Mouse (Mus musculus) T-helper 17 cell (primary cell): ENCODE measurements at regions not wholly inside any gene's neighbourhood (a gene's known extent, or its start where the extent isn't known, plus 50 kb on each side); places are given as distances from the start of the nearest gene placed in this dataset.

ENCODE experiments used
- in situ Hi-C, 2 experiments: fragments of 300-600 bp; cut with MboI, MseI; formaldehyde crosslinking; loops; 1 replicate in 1 of 2; 2 replicates in 1 of 2; pipeline ENCODE4 v1.15.1; 2025; ENCODE audit warnings: high pct_unique_total_duplicates in 2 of 2

DNA sequence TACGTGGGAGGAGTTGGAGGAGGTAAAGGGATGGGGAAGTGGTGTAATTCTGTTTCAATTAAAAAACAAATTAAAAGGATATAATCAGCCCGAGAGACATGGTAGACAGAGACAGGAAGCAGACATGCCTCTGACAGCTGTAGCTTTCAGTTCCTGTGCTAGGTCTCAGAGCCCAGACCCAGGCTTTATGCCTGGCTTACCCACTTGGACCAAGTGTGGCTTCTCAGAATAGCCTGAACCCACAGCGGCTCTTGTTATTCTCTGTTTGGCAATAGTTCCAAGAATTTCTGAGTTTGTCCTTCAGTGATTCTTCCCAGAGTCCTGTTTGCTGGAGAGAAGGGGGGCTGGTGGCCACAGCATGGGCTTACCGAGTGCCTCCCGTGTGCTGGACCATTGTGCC lies 182.4 kb downstream of the Pten start:
- in situ Hi-C loops = no loop called here

DNA sequence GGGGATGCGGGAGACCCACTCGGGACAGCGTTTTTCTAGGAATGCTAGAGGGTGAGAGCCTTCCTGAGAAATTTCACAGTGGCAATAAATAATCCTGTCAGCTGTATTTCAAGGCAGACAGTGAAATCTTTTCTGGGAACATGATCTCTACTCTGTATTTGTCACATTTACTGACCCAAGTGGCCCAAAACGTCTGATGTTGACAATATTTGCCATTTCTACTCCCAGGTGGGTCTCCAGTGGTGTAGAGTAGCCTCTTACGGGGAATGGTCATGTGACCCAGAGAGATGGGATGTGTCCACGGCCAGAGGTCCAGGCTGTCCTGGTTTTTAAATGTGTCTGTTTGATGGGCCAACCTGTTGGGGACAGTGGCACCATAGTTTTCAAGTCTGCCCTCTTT lies 183.5 kb downstream of the Pten start:
- in situ Hi-C loops = no loop called here

DNA sequence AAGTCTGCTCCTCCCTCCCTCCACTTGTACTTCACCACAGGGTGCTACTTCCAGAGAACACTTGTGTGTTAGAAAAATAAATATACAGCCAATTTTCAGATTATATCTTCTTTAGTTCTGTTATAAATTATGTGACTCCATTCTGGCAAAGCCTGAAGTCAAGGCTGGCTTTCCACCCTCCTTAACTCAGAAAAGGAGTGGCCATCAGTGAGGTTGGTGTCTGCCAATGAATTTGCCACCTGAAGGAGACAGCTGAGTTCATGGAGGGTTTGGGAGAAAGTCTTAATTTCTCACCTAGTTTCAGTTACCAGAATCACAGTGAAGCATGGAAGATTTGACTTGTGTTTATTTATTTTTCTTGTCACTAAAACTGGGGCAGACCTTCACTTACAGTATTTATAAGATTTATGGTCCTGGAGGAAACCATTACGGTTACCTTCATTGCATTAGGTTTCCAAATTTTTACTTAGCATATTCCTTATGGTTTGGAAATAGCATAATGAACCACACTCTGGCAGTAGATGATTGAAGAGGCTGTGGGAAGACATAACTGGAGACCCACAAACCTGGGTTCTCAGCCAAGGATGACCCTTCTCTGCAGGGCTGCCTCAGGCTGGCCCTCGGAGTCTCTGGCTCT lies 186.4 kb downstream of the Pten start:
- in situ Hi-C loops = no loop called here

DNA sequence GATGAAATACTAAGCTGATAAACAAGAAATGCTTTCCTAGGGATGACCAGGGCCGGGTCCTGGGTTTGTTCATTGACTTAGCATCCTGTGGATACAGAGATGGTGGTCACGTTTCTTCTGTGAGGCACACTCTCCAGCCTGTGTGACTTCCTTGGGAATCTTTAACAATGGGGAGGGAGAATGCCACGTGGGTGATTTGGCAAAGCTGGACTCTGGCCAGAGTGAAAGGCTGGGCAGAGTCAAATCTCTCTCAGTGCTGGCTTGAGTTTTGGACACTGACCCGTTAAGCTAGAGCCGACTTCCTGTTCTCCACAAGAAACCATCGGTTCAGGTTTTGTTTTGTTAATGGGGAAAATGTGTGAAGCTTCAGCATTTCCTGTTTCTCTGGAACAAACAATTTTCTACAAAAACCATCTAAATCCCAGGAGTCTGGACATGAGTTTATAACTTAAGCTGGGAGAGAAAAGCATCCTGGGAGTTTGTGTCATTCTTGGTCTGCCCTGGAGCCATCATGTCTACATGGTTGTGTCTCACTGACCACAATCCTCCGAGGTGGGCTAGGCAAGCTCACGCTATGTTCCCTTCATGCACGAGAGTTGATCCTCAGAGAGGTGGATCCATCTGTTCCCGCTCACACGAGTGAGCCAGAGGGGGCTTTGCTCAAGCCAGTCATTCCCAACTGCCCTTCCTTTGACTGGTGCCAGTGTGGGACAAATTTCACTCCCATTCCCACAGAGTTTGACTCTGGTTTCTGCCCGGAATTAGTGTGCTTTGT lies 190.0 kb downstream of the Pten start:
- in situ Hi-C loops = no loop called here

DNA sequence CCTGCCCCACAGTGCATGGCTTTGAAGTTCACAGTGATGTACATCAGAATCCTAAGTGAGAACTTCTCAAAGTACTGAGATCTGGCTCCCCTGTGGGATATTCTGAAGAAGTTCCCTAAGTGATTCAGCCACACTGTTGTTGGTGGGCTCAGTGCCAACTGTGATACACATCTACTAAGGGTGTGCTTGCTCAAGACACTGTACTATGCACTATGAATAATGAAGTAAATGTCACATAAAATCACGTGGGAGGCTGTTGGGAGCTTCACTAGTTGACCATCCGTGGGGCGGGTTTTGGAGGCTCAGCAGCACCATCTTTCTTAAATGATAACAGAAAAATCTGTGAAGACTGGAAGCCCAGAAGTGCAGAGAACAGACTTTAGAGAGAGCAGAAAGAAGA lies 193.0 kb downstream of the Pten start:
- in situ Hi-C loops = loop anchor here in 1 of 2 experiments (5.0 to 25.0 kb wide), 3 partner anchors 193 to 663 kb away; partner anchors contain the start of genes Minpp1 and Pten

DNA sequence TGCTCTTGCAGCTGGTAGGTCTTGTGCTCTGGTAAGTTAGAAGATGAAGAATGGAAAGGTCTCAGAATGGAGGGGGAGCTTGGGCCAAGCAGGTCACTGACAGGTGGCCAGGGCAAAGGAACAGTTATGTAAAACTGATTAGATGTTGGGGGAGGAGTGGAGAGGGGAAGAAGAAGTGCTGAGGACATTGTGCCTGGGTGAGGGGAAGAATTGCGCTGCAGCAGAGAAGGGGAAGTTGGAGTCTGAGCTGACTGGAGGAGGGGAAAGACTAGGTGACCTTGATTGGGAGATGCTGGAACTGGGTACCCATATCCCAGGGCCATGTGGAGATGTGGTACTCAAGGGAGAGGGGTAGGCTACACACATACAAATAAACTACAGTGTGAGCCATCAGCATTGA lies 193.5 kb downstream of the Pten start:
- in situ Hi-C loops = loop anchor here in 1 of 2 experiments (5.0 to 25.0 kb wide), 3 partner anchors 193 to 663 kb away; partner anchors contain the start of genes Minpp1 and Pten

DNA sequence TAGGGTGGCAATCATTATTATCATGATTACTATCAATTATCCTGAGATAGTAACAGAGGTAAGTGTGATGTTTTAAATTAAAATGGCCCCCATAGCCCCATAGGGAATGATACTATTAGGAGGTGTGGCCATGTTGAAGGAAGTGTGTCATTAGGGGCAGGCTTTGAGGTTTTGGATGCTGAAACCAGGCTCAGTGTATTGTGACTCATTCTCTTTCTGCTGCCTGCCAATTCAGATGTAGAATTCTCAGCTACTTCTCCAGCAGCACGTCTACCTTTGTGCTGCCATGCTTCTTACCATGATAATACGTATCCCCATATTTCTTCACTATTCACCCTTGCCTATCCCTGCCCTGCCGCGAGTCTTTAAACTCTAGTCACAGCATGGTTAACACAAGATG lies 195.1 kb downstream of the Pten start:
- in situ Hi-C loops = loop anchor here in 1 of 2 experiments (5.0 to 25.0 kb wide), 3 partner anchors 195 to 665 kb away; partner anchors contain the start of genes Minpp1 and Pten

DNA sequence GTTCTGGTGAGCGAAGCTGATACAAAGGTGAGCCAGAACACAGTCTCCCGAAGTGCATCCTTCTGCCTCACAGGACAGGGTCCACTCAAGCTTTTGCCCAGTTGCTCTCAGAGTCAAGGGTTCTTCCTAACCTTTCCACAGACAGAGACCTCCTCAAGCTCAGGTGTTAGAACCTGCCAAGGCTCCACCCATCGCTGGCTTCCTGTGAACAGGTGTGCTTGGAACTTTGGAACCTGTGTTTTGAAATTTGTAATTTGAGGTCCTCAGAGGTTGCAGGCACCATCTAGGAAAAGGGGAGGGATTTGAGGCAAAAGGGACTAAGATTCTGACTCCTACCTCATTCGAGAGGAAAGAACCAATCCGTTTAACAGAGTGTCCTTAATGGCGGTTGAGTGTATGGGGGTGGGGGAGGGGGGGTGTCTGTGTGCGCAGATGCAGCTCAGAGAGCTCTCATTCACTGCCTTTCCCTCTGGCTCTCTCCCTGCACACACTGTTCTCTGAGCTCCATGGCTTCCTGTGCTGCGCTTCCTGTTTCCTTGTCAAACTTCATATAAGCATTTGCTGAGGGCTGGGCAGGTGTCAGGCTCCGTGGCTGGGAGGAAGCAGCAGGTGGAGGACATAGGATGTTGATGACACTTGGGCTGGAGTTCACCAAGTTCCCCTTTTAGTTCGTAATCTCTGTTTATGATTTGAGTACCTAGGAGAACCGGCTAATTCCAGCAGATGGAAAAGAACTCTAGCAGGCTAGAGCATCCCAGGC lies 195.8 kb downstream of the Pten start:
- in situ Hi-C loops = loop anchor here in 1 of 2 experiments (5.0 to 25.0 kb wide), 3 partner anchors 196 to 666 kb away; partner anchors contain the start of genes Minpp1 and Pten

DNA sequence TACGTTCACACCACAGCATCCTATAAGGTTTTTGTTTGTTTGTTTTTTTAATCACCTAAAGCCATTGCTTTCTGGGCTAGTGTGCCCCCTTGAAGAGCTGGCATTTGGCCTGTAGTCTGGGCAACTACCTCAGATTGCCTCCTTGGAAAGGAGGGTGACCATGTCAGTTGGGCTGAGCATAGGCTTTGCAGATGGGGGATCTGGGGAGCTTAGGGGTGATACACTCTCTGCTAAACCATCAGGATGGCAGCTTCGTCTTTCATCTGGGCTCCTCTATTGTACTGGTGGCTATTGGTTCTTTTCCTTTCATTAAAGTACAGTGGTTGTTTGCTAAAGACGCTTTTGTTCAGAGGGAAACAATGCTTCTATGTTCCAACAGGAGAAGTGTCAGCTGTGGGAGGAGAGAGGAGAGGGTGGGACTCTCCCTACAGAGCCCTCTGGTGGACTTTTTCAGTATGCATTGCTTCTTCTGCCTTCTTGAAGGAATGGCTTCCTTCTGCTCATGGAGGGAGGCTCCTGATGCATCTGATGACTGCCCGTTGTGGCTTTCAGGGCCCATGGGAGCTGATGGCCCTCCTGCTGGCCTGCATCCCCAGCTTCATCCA lies 196.8 kb downstream of the Pten start:
- in situ Hi-C loops = loop anchor here in 1 of 2 experiments (5.0 to 25.0 kb wide), 3 partner anchors 197 to 667 kb away; partner anchors contain the start of genes Minpp1 and Pten

DNA sequence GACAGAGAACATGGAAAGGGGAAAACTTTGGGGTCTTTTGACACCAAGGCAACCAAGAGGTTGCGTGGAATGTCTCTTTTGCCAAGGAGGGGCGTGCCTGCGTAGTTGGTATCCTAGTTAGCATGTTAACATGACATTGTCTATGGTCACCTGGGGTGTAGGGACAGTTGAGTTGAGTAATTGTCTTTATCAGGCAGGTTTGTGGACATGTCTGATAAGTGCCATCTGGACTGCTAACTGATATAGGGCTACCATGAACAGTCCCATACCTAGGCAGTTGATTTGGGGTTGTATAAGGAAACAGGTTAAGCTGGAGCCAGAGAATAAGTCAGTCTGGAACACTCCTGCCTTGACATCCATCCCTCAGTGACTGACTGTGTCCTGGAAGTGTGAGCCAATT lies 197.6 kb downstream of the Pten start:
- in situ Hi-C loops = loop anchor here (5.0 to 25.0 kb wide), 4 partner anchors 198 to 668 kb away; partner anchors contain the start of genes Pten (in 2 of the 2) and Minpp1 (in 1 of the 2)

DNA sequence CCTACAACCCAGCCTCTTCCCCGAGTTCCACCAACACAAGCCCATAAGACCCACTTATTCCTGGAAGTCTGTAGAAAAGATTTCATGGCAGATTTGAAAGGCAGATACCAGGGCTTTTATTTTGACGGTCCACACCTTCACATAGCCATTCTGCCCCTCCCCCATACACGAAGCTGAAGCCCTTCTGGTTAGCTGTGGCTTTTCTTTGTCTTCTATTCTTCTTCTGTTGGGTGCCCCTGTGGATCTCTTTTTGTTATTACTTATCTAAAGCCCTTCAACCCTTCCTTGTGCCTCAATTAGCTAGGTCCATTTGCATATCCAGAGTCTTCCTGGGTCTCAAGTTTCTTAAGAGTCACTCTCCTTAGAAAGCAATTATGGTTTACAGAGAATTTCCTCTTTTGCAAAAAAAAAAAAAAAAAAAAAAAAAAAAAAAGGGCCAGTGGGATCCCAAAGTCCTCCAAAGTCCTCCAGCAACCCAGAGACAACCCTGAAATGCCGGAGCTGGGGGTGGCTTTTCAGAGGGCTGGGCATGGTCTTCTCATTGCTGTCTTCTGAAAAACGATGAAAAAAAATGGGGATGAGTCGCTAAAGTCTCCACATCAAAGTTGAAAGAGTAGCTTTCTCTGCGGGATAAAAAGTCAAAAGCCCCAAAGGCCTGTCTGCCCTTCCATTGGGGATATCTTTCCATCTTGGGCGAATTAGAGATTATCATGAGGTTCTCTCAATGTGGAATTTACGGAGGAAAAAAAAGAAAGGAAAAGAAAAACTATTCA lies 199.0 kb downstream of the Pten start:
- in situ Hi-C loops = loop anchor here (5.0 to 25.0 kb wide), 4 partner anchors 199 to 669 kb away; partner anchors contain the start of genes Minpp1 (in 1 of the 2) and Pten (in 1 of the 2)

DNA sequence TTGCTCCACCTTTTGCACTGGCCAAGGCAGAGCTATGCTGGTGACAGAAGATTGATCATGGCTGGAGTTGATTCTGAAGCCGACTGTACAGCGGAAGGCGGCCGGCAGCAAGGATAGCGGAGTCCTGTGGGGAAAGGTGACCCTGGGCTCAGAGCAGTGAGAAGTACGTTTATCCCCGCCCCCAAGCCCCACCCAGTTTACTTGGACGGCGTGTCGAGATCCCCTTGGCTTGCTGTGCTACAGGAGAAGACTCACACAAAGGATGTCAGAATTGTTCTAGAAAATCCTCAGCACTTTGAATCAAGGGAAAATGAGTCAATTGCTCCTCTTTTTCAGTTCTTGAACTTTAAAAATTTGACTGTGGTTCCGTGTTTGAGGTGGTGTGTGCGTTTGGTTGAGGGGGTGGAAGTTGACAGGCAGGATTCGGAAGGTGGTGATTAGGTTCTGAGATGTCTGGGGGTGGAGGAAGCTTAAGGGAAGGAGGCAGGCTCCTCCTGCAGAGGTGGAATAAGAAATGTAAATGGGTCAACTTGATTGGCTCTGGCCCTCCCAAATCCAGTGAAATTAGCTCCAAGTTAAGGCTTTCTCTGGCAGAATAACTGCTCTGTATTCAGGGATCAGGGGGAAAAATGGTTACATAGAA lies 199.7 kb downstream of the Pten start:
- in situ Hi-C loops = loop anchor here (5.0 to 25.0 kb wide), 4 partner anchors 200 to 670 kb away; partner anchors contain the start of genes Minpp1 (in 1 of the 2) and Pten (in 1 of the 2)

DNA sequence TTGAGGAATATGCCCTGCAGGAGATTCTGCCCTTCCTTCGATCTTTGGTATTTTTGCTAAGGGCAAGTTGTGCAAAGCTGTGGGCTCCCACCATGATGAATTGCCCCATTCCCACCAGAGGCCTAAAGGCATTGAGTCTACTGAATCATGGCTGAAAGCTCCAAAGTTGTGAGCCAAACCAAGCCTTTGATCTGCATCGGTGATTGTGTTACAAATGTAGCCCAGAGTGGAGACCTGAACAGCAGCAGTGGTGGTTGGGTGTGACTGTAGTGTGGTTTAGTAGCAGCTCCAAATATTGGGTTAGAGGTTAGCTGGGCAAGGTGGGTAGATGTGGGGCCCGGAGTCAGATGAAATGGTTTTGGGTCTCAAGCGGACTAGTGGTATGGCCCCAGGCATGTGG lies 201.0 kb downstream of the Pten start:
- in situ Hi-C loops = loop anchor here (5.0 to 25.0 kb wide), 4 partner anchors 201 to 671 kb away; partner anchors contain the start of genes Minpp1 (in 1 of the 2) and Pten (in 1 of the 2)

DNA sequence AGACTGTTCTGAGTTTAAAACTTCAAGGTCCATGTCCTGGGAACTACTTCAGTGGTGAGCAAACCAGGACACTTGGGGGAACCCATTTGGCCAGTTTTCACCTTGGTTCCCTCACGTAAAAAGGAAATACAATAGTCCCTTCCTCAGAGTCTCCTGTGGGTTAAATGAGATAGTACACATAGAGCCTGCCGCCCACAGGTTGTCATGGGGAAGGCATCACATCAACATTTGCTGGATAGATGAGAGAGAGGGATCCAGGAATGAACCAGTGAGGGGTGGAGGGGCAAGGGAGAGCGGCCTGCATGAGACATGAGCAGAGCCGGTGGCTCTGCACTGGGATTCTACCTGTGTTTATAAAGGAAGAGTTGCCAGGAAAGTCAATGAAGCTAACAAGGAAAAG lies 201.5 kb downstream of the Pten start:
- in situ Hi-C loops = loop anchor here (5.0 to 25.0 kb wide), 4 partner anchors 201 to 671 kb away; partner anchors contain the start of genes Minpp1 (in 1 of the 2) and Pten (in 1 of the 2)

DNA sequence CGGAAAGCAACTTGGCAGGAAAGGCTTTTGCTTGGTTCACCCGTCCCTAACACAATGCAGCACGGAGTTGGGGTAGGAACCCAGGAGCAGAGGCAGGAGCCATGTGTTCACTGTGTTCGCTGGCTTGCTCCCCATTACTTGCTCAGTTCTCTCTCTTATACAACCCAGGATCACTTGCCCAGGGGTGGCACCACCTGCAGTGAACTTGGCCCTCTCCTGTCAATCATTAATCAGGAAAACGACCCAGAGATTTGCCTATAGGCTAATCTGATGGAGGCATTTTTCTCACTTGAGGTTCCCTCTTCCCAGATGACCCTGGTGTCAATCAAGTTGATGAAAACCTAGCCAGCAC lies 202.5 kb downstream of the Pten start:
- in situ Hi-C loops = loop anchor here (5.0 to 25.0 kb wide), 4 partner anchors 203 to 673 kb away; partner anchors contain the start of genes Minpp1 (in 1 of the 2) and Pten (in 1 of the 2)

DNA sequence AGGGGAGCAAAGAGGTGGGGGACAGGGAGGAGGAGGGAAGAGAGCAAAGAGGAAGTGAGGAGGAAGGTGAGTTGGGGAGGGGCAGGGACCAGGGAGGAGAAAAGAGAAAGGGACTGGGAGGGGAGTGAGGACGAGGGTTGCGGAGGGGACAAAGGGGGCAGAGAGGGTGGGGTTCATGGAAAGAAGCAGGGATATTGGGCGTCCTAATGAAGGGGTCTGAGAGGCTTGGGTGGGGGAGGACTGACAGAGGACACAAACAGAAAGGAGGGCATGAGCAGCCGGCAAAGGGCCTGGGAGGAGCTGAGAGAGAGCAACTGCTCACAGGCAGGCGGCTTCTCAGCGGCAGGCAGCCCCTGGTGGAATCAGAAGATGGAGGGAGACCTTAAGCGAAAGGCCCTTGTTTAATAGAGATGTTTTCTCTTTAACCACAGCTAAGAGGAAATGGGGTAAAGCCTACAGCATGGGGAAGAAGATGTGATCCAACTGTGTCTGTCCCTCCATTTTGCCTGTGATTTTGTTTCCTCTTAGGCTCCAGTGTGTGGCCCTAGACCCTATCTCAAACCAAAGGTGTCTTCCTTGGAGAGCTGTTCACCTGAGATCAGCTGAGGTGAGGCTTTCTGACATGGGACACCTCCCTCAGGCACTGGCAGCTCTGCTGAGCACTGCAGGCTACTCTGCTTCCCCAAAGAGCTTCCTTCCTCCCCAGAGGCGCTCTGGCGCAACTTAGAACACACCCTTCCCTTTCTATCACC lies 203.1 kb downstream of the Pten start:
- in situ Hi-C loops = loop anchor here in 1 of 2 experiments (25.0 kb wide), 1 partner anchor 673 kb away; no protein-coding TSS in a partner anchor

DNA sequence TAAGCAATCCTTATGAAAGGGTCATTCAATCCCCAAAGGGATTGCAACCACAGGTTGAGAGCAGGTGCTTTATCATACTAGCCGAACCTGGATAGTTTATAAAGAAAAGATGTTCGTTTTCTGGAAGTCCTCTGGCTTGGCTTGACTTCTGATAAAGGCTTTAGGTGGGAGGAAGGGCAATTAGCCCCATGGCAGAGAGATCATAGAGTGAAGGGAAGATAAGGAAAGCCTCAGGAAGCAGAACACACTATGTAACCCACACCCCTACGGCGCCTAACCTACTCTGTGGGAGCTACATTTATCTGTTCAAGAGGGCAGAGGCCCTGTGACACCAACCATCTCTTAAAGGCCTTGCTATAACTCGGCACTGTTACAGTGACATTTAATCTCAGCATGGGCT lies 204.2 kb downstream of the Pten start:
- in situ Hi-C loops = loop anchor here in 1 of 2 experiments (25.0 kb wide), 1 partner anchor 674 kb away; no protein-coding TSS in a partner anchor

DNA sequence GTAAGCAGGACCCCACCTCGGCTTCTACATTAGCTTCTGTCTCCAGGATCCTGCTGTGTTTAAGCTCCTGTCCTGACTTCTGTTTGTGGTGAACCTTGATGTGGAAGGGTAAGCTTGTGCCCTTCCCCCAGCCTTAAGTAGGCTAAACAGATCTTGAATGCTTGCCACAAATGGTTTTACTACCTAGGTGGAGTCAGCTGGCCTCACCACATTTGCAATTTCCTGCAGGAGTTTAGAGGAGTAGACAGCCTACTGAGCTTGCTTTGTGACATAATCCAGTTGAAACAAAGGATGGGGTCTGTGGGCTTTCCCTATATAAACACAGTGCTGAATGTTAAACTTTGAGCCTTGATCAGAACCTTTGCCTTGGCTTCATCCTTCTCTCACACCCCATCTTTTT lies 206.7 kb downstream of the Pten start:
- in situ Hi-C loops = loop anchor here in 1 of 2 experiments (25.0 kb wide), 1 partner anchor 677 kb away; no protein-coding TSS in a partner anchor
